Mouse (Mus musculus) kidney, adult 9 months (tissue): ENCODE data around the gene Inhba.

Experiments
- DNase-seq: peaks from one replicate; pipeline ENCODE4 v3.0.0; 2022

Inhba gene

DNA sequence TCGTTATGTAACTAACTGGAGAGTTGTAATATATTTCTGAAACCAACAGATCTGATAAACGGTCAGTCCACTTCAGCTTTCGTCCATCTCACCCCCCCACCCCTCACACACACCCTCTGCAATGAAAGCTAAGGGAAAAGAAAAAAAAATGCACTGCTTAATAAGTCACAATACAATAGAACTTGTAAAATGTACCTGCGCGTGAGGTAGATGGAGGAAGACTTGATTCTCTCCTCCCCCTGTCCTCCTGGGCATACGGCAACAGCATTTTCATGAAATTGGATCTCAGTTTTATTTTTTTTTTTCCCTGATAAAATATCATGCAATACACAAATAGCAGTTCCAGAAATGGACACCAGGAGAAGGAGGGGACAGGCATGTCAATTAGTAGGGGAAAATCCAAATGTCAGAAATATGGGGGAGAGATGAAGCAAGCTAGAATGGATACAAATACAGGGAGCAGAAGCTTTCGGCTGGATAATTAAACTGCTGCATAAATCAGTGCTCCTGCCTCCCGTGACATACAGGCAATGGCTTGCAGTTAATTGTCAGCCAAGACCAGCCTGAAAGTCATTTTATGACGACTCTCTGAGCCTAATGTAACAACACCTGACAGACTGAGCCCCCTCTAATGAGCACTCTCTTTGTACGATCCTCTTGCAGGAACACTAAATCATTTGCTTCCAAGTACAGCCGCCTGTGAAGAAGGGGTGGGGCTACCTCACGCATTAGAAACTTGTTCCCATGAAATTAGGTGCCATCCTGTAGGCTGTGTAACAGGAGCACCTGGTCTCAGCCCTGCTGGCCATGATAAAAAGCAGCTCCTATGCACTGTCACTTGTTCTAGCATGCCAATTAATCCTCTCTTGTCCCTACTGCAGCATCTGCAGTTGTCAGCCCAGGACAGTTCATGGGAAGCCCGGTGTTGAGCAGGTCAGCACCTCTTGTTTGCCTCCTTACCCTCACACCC, 11.7 kb downstream of the Inhba start:
- no peak for DNase-seq

DNA sequence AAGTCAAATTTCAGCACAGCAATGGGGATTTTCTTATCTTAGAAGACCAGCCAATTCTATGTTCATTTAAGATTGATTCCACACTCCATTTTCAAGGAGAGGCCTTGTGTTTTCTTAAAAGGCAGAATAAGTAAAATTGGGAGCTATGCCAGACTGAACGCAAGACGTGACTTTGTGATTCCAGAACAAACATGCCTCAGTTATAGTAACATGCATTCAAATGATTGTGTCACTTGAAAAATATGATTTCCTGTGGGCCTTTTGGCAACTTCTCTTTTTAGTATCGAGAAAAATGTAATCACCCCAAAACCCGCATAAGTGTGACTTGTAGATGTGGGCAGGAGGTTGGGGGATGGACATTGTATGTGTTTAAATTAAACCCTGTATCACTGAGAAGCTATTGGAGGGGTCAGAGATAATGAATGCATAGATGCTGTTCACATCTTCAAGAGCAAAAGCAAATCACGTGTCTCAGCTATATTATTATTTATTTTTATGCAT, 19.0 kb downstream of the Inhba start:
- DNase-seq = no peak

DNA sequence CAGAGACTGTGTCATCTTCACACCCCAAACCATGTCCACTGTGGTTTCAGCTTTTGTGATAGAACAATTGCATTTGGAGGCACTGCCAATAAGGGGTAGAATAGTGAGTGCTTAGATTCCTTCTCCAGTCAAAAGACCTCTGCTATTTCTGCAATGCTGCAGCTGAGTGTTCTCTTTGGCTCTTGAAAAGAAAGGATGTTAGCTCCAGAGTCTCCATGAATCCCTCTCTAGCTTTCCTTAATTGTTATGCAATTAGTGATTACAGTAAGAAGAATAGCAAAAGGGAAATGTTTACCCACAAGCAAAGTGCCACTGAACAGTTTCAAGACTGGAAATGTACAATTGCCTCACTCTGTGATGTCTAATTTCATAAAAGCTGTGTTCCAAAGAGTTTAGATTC, 20.8 kb downstream of the Inhba start:
- no peak for DNase-seq

DNA sequence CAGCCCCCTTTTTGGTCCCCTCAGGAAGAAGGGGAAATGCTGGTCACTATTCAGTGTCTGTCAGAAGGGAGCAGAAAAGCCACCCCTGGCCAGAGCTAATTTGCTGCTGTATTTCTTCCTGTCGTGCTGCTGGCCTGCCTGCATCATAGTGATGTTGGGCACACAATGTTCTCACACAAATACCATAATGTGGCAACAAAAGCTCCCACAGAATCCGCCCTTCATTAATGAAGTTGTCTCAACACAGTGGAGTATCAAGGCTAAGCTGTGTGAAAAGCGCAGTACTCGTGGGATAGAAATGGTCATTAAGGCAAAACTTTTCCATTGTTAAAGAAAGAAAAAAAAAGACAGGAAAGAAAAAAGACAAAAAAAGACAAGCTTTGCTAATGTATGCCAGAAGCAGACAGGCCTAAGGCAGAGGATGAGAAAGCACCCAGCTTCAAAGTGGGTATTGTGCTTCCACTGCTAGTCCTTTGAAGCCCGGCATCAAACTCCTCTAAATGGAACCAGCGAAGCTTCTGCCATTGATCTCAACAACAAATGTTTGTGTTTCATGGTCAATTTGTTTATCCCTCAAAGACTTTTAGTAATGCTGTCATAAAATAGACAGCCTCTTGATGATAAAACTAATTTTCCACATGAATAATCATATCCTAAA, 21.4 kb downstream of the Inhba start:
- DNase-seq = no peak

DNA sequence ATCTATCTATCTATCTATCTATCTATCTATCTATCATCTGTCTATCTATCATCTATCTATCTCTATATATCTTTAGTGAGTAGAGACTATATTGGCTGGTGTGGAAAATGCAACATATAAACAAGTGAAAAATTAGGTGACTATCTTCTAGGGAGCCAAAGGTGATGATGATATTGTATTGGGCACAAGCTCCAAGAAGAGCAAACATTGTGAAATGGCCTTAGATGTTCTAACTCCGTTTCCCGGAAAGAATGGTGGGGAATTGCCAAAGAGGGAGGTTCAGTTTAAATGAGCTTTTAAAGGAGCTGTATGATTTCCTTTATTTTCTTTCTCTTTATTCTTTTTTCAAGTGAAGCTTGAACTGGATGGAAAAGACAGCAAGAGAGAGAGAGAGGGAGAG, 57.4 kb downstream of the Inhba start:
- DNase-seq = no peak

DNA sequence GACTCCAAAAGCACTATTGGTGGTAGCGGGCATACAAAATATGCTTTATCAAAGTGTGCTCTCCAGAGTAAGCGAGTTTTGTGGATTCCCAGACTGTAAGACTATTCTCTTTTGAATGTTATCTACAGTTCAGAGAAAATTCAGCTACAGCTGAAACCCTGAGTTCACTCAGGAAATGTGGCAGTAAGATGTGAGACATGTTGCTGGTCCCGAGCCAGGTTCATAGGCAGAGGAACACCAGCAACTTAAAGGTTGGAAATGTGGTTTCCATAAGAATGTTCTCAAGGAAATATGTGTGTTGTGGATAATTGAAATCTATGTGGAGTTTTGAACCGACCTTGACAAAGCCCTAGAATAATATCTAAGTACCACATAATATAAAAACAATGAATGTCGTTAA, 65.6 kb downstream of the Inhba start:
- DNase-seq = no peak

DNA sequence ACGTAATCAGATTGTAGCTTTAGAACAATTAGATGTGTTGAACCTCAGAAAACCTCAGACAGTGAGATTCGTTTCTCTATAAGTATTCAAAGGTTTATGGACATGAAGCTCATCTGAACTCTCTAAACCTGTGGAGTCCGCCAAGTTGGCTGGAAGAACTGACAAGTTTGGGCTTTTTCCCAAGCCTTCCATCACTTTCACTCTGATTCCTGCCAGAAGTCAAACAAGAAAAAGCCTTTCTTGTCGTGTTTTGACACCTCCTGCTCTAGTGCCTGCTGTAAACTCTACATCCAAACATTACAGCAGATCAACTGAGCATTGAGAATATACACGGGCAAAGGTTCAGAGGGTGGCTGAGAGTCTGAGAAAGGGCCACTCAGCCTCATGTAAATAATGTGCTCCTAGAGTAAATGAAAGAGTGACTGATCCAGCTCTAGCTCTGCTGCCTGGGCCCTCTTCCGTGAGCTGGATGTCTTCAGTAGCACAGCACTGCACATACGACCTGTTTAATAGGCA, 66.6 kb downstream of the Inhba start:
- no peak for DNase-seq

DNA sequence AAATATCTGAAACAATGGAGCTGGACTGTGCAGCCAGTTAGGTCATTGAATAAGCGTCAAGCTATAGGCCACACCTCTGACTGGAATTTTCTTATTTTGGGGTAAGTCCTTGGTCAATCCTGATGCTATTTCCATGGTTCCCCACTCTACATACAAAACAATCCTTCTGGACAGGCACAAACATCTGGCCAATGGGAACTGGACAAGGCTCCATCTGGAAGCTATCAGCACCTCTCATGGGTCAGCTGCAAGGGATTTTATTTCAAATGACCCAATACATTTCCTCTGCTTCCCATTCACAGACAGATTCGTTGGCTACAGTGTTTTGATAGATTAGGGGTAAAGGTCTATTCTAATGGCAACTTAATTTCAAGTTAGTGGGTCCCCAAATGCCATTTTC, 68.6 kb downstream of the Inhba start:
- DNase-seq = no peak
